Mouse (Mus musculus): ENCODE measurements around the gene H2afz.
A peak's percentile ranks its signal among the peaks of the same experiment; 100 is the strongest.

The H2afz gene

GRCm38 (mm10) chr3:137864124-137864987 lies at the start of gene H2afz:
TSS of gene H2afz (plus strand) at chr3:137864487.
- Histone ChIP-seq H3K4me3 (replicated peaks; ENCODE audit: low read length) (peak within 1 kb of the TSS; percentile 94), H3K27me3 (ENCODE audit: insufficient read depth, low read length) (no peaks in the 10 kb centered on the region), H3K9me3 (ENCODE audit: low read length) (no peaks in the 10 kb centered on the region), H3K4me1 (replicated peaks; ENCODE audit: low read depth, low read length) (peaks cover 25% of the 10 kb centered on the region), H3K36me3 (ENCODE audit: insufficient read depth, low read length) (peaks cover 20% of the 10 kb centered on the region)
- no peak for TF ChIP-seq POU5F1 (IDR thresholded peaks at IDR 0.05; ENCODE audit: borderline replicate concordance, low read length)
- TF ChIP-seq NANOG (IDR thresholded peaks at IDR 0.05; ENCODE audit: borderline replicate concordance, low read length): peak; percentile 34; the same call in 1 of the 2 replicates

- TF ChIP-seq NANOG (IDR thresholded peaks at IDR 0.05; ENCODE audit: borderline replicate concordance, low read length) (no peak), CTCF (conservative IDR thresholded peaks at IDR 0.05; ENCODE audit: low read length) (no peak), POU5F1 (IDR thresholded peaks at IDR 0.05; ENCODE audit: borderline replicate concordance, low read length) (no peak)
- H3K4me1 ChIP-seq (replicated peaks; ENCODE audit: low read depth, low read length): peaks cover 31% of the 10 kb centered on the region
- H3K27me3 ChIP-seq (ENCODE audit: insufficient read depth, low read length): no peaks in the 10 kb centered on the region
- H3K36me3 ChIP-seq (ENCODE audit: insufficient read depth, low read length): no peaks in the 10 kb centered on the region
- H3K4me3 ChIP-seq (replicated peaks; ENCODE audit: low read length): no peak overlapping the region
- no peaks in the 10 kb centered on the region for H3K9me3 ChIP-seq (ENCODE audit: low read length)
These were observed 45.6 kb upstream of the H2afz start for GRCm38 (mm10) chr3:137818713-137819112.

DNA sequence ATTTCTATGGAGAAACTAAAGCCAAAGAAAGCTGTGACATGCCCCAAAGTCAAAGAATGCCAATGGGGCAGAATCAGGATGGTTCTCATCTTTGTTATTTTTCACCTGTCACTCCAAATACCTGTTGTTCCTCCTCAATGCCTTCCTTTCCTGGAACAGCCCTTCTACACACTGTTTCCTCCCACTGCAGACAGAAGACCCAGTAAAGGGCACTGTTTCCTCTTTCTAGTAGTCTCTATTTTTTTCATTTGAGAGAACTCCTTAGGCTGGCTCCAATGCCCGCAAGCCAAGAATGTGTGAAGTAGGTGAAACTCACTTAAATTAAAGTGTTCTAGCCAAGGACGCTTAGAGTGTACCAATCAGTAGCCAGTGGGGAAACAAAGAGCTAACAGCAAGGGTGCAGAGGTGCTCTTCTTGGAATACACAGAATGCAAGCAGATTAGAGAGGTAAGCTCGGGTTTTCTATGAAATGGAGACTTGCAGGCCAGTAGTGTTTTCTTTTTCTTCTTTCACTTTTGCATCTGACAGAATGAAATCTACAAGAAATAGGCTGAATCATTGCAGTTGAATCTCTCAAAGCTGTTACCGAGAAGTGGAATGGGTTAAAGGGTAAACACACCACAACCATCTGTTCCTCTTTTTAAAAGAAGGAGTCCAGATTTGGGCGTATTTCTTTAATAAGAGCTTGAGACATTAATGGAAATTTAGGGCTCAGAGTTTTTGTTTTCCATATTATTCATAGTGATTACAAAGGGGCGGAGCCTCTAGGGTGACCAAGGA lies 43.4 kb upstream of the H2afz start:
- no peak overlapping the region for H3K4me3 ChIP-seq (replicated peaks; ENCODE audit: low read length)
- H3K36me3 ChIP-seq (ENCODE audit: insufficient read depth, low read length): no peaks in the 10 kb centered on the region
- peaks cover 34% of the 10 kb centered on the region for H3K4me1 ChIP-seq (replicated peaks; ENCODE audit: low read depth, low read length)
- no peaks in the 10 kb centered on the region for H3K9me3 ChIP-seq (ENCODE audit: low read length)
- TF ChIP-seq CTCF (conservative IDR thresholded peaks at IDR 0.05; ENCODE audit: low read length) (no peak), NANOG (IDR thresholded peaks at IDR 0.05; ENCODE audit: borderline replicate concordance, low read length) (no peak), POU5F1 (IDR thresholded peaks at IDR 0.05; ENCODE audit: borderline replicate concordance, low read length) (no peak)
- no peaks in the 10 kb centered on the region for H3K27me3 ChIP-seq (ENCODE audit: insufficient read depth, low read length)

DNA sequence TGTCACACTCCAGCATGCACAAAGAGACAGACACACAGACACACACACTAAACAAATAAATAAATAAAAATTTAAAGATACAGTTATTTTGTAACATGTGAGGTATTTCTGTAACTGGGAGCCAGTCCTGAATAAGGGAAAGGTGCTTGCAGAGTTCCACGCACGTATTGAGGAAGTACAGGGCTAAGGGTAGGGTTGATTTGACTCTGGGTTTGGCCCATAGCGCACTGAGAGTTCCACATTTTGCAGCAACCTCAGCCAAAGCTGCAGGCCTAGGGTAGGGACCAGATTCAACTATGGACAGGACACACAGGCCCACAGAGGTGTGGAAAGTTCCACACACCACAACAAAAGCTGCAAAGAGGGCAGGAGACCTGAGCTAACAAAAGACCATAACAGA lies 41.0 kb upstream of the H2afz start:
- Histone ChIP-seq H3K27me3 (ENCODE audit: insufficient read depth, low read length) (no peaks in the 10 kb centered on the region), H3K36me3 (ENCODE audit: insufficient read depth, low read length) (no peaks in the 10 kb centered on the region), H3K4me3 (replicated peaks; ENCODE audit: low read length) (no peak overlapping the region), H3K9me3 (ENCODE audit: low read length) (no peaks in the 10 kb centered on the region), H3K4me1 (replicated peaks; ENCODE audit: low read depth, low read length) (peaks cover 51% of the 10 kb centered on the region)
- TF ChIP-seq CTCF (conservative IDR thresholded peaks at IDR 0.05; ENCODE audit: low read length): no peak
- TF ChIP-seq POU5F1 (IDR thresholded peaks at IDR 0.05; ENCODE audit: borderline replicate concordance, low read length): no peak
- no peak for TF ChIP-seq NANOG (IDR thresholded peaks at IDR 0.05; ENCODE audit: borderline replicate concordance, low read length)

- Histone ChIP-seq H3K27me3 (ENCODE audit: insufficient read depth, low read length) (no peaks in the 10 kb centered on the region), H3K4me1 (replicated peaks; ENCODE audit: low read depth, low read length) (peaks cover 68% of the 10 kb centered on the region), H3K4me3 (replicated peaks; ENCODE audit: low read length) (peak overlapping the region; percentile 26; the same call in 1 of the 2 replicates), H3K9me3 (ENCODE audit: low read length) (no peaks in the 10 kb centered on the region), H3K36me3 (ENCODE audit: insufficient read depth, low read length) (no peaks in the 10 kb centered on the region)
- TF ChIP-seq NANOG (IDR thresholded peaks at IDR 0.05; ENCODE audit: borderline replicate concordance, low read length) (no peak), CTCF (conservative IDR thresholded peaks at IDR 0.05; ENCODE audit: low read length) (no peak), POU5F1 (IDR thresholded peaks at IDR 0.05; ENCODE audit: borderline replicate concordance, low read length) (no peak)
These were observed 36.6 kb upstream of the H2afz start for GRCm38 (mm10) chr3:137827678-137828077.

GRCm38 (mm10) chr3:137831156-137831555 lies 33.1 kb upstream of the H2afz start:
- Histone ChIP-seq H3K27me3 (ENCODE audit: insufficient read depth, low read length) (no peaks in the 10 kb centered on the region), H3K4me3 (replicated peaks; ENCODE audit: low read length) (no peak overlapping the region), H3K4me1 (replicated peaks; ENCODE audit: low read depth, low read length) (peaks cover 84% of the 10 kb centered on the region), H3K36me3 (ENCODE audit: insufficient read depth, low read length) (no peaks in the 10 kb centered on the region), H3K9me3 (ENCODE audit: low read length) (no peaks in the 10 kb centered on the region)
- TF ChIP-seq CTCF (conservative IDR thresholded peaks at IDR 0.05; ENCODE audit: low read length): no peak
- no peak for TF ChIP-seq POU5F1 (IDR thresholded peaks at IDR 0.05; ENCODE audit: borderline replicate concordance, low read length)
- no peak for TF ChIP-seq NANOG (IDR thresholded peaks at IDR 0.05; ENCODE audit: borderline replicate concordance, low read length)

DNA sequence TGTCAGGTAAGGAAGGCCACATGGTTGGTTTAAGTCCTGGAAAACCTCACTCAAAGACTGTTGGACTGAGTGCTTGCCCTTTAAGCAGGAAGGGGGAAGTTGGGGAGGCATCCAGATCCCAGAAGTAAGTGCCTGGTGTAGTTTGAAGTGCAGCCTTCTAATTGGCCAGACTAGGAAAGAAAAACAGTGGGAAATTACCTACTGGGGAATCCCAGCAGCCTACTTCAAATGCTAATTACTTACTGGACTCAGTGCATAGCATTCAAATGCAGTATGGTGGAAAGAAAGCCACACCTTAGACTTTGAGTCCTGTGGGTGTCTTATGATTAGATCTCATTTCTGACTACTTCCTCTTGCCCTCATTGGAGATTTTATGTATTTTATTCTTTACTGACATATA lies 31.2 kb upstream of the H2afz start:
- no peaks in the 10 kb centered on the region for H3K27me3 ChIP-seq (ENCODE audit: insufficient read depth, low read length)
- H3K4me1 ChIP-seq (replicated peaks; ENCODE audit: low read depth, low read length): peaks cover 69% of the 10 kb centered on the region
- H3K36me3 ChIP-seq (ENCODE audit: insufficient read depth, low read length): no peaks in the 10 kb centered on the region
- H3K4me3 ChIP-seq (replicated peaks; ENCODE audit: low read length): no peak overlapping the region
- TF ChIP-seq NANOG (IDR thresholded peaks at IDR 0.05; ENCODE audit: borderline replicate concordance, low read length) (no peak), CTCF (conservative IDR thresholded peaks at IDR 0.05; ENCODE audit: low read length) (no peak), POU5F1 (IDR thresholded peaks at IDR 0.05; ENCODE audit: borderline replicate concordance, low read length) (no peak; the same call in 1 of the 2 replicates)
- H3K9me3 ChIP-seq (ENCODE audit: low read length): no peaks in the 10 kb centered on the region

- Histone ChIP-seq H3K9me3 (ENCODE audit: low read length) (no peaks in the 10 kb centered on the region), H3K4me3 (replicated peaks; ENCODE audit: low read length) (peak overlapping the region; percentile 51), H3K4me1 (replicated peaks; ENCODE audit: low read depth, low read length) (peaks cover 66% of the 10 kb centered on the region), H3K27me3 (ENCODE audit: insufficient read depth, low read length) (no peaks in the 10 kb centered on the region), H3K36me3 (ENCODE audit: insufficient read depth, low read length) (no peaks in the 10 kb centered on the region)
- no peak for TF ChIP-seq NANOG (IDR thresholded peaks at IDR 0.05; ENCODE audit: borderline replicate concordance, low read length)
- TF ChIP-seq POU5F1 (IDR thresholded peaks at IDR 0.05; ENCODE audit: borderline replicate concordance, low read length): no peak
- TF ChIP-seq CTCF (conservative IDR thresholded peaks at IDR 0.05; ENCODE audit: low read length): no peak
These were observed 30.6 kb upstream of the H2afz start for GRCm38 (mm10) chr3:137833698-137834097.

Data from E14TG2a.4 (cell line).